Mouse (Mus musculus) lung, postnatal 0 days (tissue): ENCODE measurements around the gene Srebf2.

Experiments
- CTCF ChIP-seq: IDR thresholded peaks from 2 replicates; pipeline ENCODE4 v1.5.1; 2016; ENCODE audit warnings: antibody characterized with exemption, mild to moderate bottlenecking
- EP300 ChIP-seq: IDR thresholded peaks from 2 replicates; pipeline ENCODE4 v1.6.1; 2016; ENCODE audit warnings: antibody characterized with exemption, mild to moderate bottlenecking, control low read depth

DNA sequence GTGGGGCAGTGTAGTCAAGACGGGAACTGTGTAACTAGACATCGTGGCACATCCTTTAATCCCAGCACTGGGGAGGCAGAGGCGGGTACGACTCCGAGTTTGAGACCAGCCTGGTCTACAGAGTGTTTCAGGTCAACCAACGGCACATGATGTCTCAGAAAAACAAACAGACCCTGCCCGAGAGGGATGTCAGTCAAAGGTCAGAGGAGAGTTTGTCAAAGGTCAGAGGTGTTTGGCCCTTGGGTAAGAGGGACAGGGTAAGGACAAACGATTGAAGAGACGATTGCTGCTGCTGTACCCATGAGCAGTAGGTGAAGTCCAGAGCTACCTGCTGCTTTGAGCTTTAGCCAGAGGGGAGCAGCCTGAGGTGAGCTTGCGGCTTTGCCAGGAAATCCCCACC lies 36.6 kb downstream of the Srebf2 start:
- TF ChIP-seq CTCF (no peak), EP300 (no peak)
